Mouse (Mus musculus): ENCODE measurements around the gene Gm884. TPM values are rescaled to one million over a fixed set of nuclear protein-coding genes. Genes with fewer than 3 reads are reported as not detected.

Gene Gm884
- polyA plus RNA-seq, 1 experiment from 2014 or later = not detected

- Histone ChIP-seq H3K9ac (replicated peaks; ENCODE audit: low read length) (no peak overlapping the region), H3K27ac (replicated peaks; ENCODE audit: low read depth, low read length) (no peak overlapping the region), H3K4me3 (ENCODE audit: low read depth, low read length) (no peak overlapping the region), H3K4me2 (ENCODE audit: low read depth, low read length) (no peak overlapping the region), H3K27me3 (ENCODE audit: control insufficient read depth, insufficient read depth, low read length) (peaks cover 11% of the 10 kb centered on the region), H3K9me3 (replicated peaks; ENCODE audit: control insufficient read depth, low read length) (no peaks in the 10 kb centered on the region), H3K36me3 (replicated peaks; ENCODE audit: control insufficient read depth, insufficient read depth, low read depth, low read length) (no peaks in the 10 kb centered on the region), H3K4me1 (ENCODE audit: control insufficient read depth, insufficient read depth, low read length) (no peaks in the 10 kb centered on the region)
- WGBS = 8% methylated on average over 3 of the region's 3 CpGs
- DNase-seq (ENCODE audit: low spot score) (peak; percentile 88), ATAC-seq (replicated peaks; ENCODE audit: insufficient number of reproducible peaks, low FRiP score, low TSS enrichment, low read depth) (no peak)
Measured at GRCm38 (mm10) chr11:103656520-103656919, 35.6 kb upstream of the Gm884 start.

- WGBS = 71% methylated on average over 10 of the region's 10 CpGs
- Histone ChIP-seq H3K36me3 (replicated peaks; ENCODE audit: control insufficient read depth, insufficient read depth, low read depth, low read length) (no peaks in the 10 kb centered on the region), H3K4me2 (ENCODE audit: low read depth, low read length) (no peak overlapping the region), H3K9me3 (replicated peaks; ENCODE audit: control insufficient read depth, low read length) (no peaks in the 10 kb centered on the region), H3K4me1 (ENCODE audit: control insufficient read depth, insufficient read depth, low read length) (peaks cover 6% of the 10 kb centered on the region; the same call in 1 of the 2 replicates), H3K27me3 (ENCODE audit: control insufficient read depth, insufficient read depth, low read length) (peaks cover 33% of the 10 kb centered on the region), H3K4me3 (ENCODE audit: low read depth, low read length) (no peak overlapping the region), H3K9ac (replicated peaks; ENCODE audit: low read length) (no peak overlapping the region), H3K27ac (replicated peaks; ENCODE audit: low read depth, low read length) (no peak overlapping the region)
- no peak for DNase-seq (ENCODE audit: low spot score)
- no peak for ATAC-seq (replicated peaks; ENCODE audit: insufficient number of reproducible peaks, low FRiP score, low TSS enrichment, low read depth)
Measured at GRCm38 (mm10) chr11:103653359-103653965, 32.5 kb upstream of the Gm884 start.

- H3K27me3 ChIP-seq (ENCODE audit: control insufficient read depth, insufficient read depth, low read length) = peaks cover 42% of the 10 kb centered on the region
- H3K9me3 ChIP-seq (replicated peaks; ENCODE audit: control insufficient read depth, low read length) = no peaks in the 10 kb centered on the region
- 79% methylated on average over 6 of the region's 6 CpGs for WGBS
- H3K27ac ChIP-seq (replicated peaks; ENCODE audit: low read depth, low read length) = no peak overlapping the region
- H3K4me2 ChIP-seq (ENCODE audit: low read depth, low read length) = no peak overlapping the region
- H3K36me3 ChIP-seq (replicated peaks; ENCODE audit: control insufficient read depth, insufficient read depth, low read depth, low read length) = no peaks in the 10 kb centered on the region
- DNase-seq (ENCODE audit: low spot score) (no peak), ATAC-seq (replicated peaks; ENCODE audit: insufficient number of reproducible peaks, low FRiP score, low TSS enrichment, low read depth) (no peak)
- peaks cover 9% of the 10 kb centered on the region for H3K4me1 ChIP-seq (ENCODE audit: control insufficient read depth, insufficient read depth, low read length)
- no peak overlapping the region for H3K4me3 ChIP-seq (ENCODE audit: low read depth, low read length)
- no peak overlapping the region for H3K9ac ChIP-seq (replicated peaks; ENCODE audit: low read length)
Measured at GRCm38 (mm10) chr11:103651426-103651825, 30.5 kb upstream of the Gm884 start.

GRCm38 (mm10) chr11:103649983-103650493 lies 29.1 kb upstream of the Gm884 start:
- no peak overlapping the region for H3K27ac ChIP-seq (replicated peaks; ENCODE audit: low read depth, low read length)
- H3K9me3 ChIP-seq (replicated peaks; ENCODE audit: control insufficient read depth, low read length) = no peaks in the 10 kb centered on the region
- H3K9ac ChIP-seq (replicated peaks; ENCODE audit: low read length) = no peak overlapping the region
- 2% methylated on average over 37 of the region's 37 CpGs for WGBS
- peak overlapping the region; percentile 30 for H3K4me3 ChIP-seq (ENCODE audit: low read depth, low read length)
- ATAC-seq (replicated peaks; ENCODE audit: insufficient number of reproducible peaks, low FRiP score, low TSS enrichment, low read depth) (no peak), DNase-seq (ENCODE audit: low spot score) (peak; percentile 19)
- H3K27me3 ChIP-seq (ENCODE audit: control insufficient read depth, insufficient read depth, low read length) = peaks cover 40% of the 10 kb centered on the region
- no peaks in the 10 kb centered on the region for H3K36me3 ChIP-seq (replicated peaks; ENCODE audit: control insufficient read depth, insufficient read depth, low read depth, low read length)
- H3K4me1 ChIP-seq (ENCODE audit: control insufficient read depth, insufficient read depth, low read length) = peaks cover 9% of the 10 kb centered on the region
- peak overlapping the region; percentile 71 for H3K4me2 ChIP-seq (ENCODE audit: low read depth, low read length)

- DNase-seq (ENCODE audit: low spot score) (no peak), ATAC-seq (replicated peaks; ENCODE audit: insufficient number of reproducible peaks, low FRiP score, low TSS enrichment, low read depth) (0 out of 2 replicates have a peak, but pooled peaks have one; percentile 48)
- 1% methylated on average over 69 of the region's 71 CpGs for WGBS
- Histone ChIP-seq H3K36me3 (replicated peaks; ENCODE audit: control insufficient read depth, insufficient read depth, low read depth, low read length) (no peaks in the 10 kb centered on the region), H3K9me3 (replicated peaks; ENCODE audit: control insufficient read depth, low read length) (no peaks in the 10 kb centered on the region), H3K27ac (replicated peaks; ENCODE audit: low read depth, low read length) (no peak within 1 kb of the TSS), H3K4me3 (ENCODE audit: low read depth, low read length) (peak within 1 kb of the TSS; percentile 30), H3K27me3 (ENCODE audit: control insufficient read depth, insufficient read depth, low read length) (peaks cover 40% of the 10 kb centered on the region), H3K4me1 (ENCODE audit: control insufficient read depth, insufficient read depth, low read length) (peaks cover 9% of the 10 kb centered on the region), H3K4me2 (ENCODE audit: low read depth, low read length) (peak within 1 kb of the TSS; percentile 71), H3K9ac (replicated peaks; ENCODE audit: low read length) (no peak within 1 kb of the TSS)
Measured at GRCm38 (mm10) chr11:103649301-103649982, 28.5 kb upstream of the Gm884 start, which contains the start of gene Rprml. Gene Rprml (plus strand): TSS chr11:103649570.

- peaks cover 9% of the 10 kb centered on the region for H3K4me1 ChIP-seq (ENCODE audit: control insufficient read depth, insufficient read depth, low read length)
- H3K4me3 ChIP-seq (ENCODE audit: low read depth, low read length) = no peak overlapping the region
- H3K9ac ChIP-seq (replicated peaks; ENCODE audit: low read length) = no peak overlapping the region
- 20% methylated on average over 7 of the region's 7 CpGs for WGBS
- H3K27ac ChIP-seq (replicated peaks; ENCODE audit: low read depth, low read length) = no peak overlapping the region
- DNase-seq (ENCODE audit: low spot score) = no peak
- no peaks in the 10 kb centered on the region for H3K9me3 ChIP-seq (replicated peaks; ENCODE audit: control insufficient read depth, low read length)
- no peak overlapping the region for H3K4me2 ChIP-seq (ENCODE audit: low read depth, low read length)
- peaks cover 40% of the 10 kb centered on the region for H3K27me3 ChIP-seq (ENCODE audit: control insufficient read depth, insufficient read depth, low read length)
- no peaks in the 10 kb centered on the region for H3K36me3 ChIP-seq (replicated peaks; ENCODE audit: control insufficient read depth, insufficient read depth, low read depth, low read length)
- ATAC-seq (replicated peaks; ENCODE audit: insufficient number of reproducible peaks, low FRiP score, low TSS enrichment, low read depth) = no peak
Measured at GRCm38 (mm10) chr11:103648656-103649055, 27.7 kb upstream of the Gm884 start.

- H3K4me2 ChIP-seq (ENCODE audit: low read depth, low read length) = no peak overlapping the region
- H3K4me3 ChIP-seq (ENCODE audit: low read depth, low read length) = no peak overlapping the region
- H3K9ac ChIP-seq (replicated peaks; ENCODE audit: low read length) = no peak overlapping the region
- H3K27ac ChIP-seq (replicated peaks; ENCODE audit: low read depth, low read length) = no peak overlapping the region
- DNase-seq (ENCODE audit: low spot score) = peak; percentile 46
- peaks cover 38% of the 10 kb centered on the region for H3K27me3 ChIP-seq (ENCODE audit: control insufficient read depth, insufficient read depth, low read length)
- no peaks in the 10 kb centered on the region for H3K9me3 ChIP-seq (replicated peaks; ENCODE audit: control insufficient read depth, low read length)
- no peaks in the 10 kb centered on the region for H3K36me3 ChIP-seq (replicated peaks; ENCODE audit: control insufficient read depth, insufficient read depth, low read depth, low read length)
- ATAC-seq (replicated peaks; ENCODE audit: insufficient number of reproducible peaks, low FRiP score, low TSS enrichment, low read depth) = no peak; the same call in 1 of the 2 replicates
- WGBS = 9% methylated on average over 11 of the region's 11 CpGs
- peaks cover 9% of the 10 kb centered on the region for H3K4me1 ChIP-seq (ENCODE audit: control insufficient read depth, insufficient read depth, low read length)
Measured at GRCm38 (mm10) chr11:103647921-103648620, 27.1 kb upstream of the Gm884 start.

All from embryonic facial prominence, embryonic 11.5 days (tissue).